Mouse (Mus musculus) CD4-positive, CD25-positive, alpha-beta regulatory T cell, adult 4 months (primary cell): ENCODE results near the gene Slc6a18. TPM values are rescaled to one million over a fixed set of nuclear protein-coding genes. Genes with fewer than 3 reads are reported as not detected.

Source experiments
- ATAC-seq: one replicate; pipeline ENCODE4 v1.8.0; 2017
- polyA plus RNA-seq, 2 experiments: library from polyadenylated mRNA; unstranded; fragments of 100-300 nt; shearing (Covaris generic); gene quantifications; one replicate each; pipeline ENCODE4 v1.2.1; 2017

Gene Slc6a18
- not detected for polyA plus RNA-seq

DNA sequence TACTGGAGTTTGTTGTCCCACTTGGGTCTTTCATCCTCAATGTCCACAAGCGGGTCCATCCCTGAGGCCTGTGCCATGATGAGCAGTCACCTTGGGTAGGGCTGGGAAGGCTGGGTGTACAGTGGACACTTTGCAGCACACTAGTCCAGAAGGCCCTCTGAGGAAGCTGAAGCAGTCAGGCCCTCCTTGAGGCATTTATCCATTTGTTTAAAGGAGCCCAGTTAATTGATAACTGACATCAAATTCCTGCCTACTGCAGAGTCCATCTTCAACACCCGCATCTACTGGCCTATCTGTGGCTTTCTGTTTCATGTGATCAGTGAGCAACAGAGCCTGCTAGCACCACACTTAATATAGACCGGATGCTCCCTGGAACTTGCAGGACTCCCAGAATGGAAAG, at the start of gene Slc6a18:
Slc6a18 (minus strand) TSS at position 171 of the 400 bp plus-strand sequence.
- ATAC-seq, result no peak

- peak; percentile 98 for ATAC-seq
Observed at GRCm38 (mm10) chr13:73725315-73725714, 47.5 kb upstream of the Slc6a18 start.

DNA sequence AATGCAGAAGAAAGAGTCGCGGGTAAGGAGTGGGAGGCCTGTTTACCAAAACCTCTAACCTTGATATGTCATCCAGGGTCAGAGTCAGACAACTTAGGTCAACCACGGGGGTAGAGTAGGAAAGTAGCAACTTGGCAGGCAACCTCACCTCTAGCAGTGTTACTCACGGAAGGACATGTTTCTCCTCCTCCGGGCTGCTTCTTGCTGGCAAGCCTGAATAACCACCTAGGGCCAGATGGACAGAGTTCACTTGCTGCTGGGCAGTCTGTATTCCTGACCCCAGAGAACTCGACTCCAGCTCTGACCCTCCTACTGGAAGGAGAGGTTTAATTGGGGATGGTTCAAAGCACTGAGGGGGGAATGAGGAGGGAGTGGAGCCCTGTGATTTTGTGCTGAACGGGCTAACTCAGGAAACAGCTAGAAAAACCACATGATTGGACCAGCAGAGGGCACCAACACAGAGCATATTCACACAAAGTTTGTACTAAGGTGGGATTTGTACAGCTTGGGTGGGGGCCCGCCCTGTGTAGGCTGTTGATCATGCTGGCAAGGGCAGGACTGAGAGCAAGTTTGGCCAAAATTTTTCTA, 45.4 kb upstream of the Slc6a18 start:
- ATAC-seq, result no peak

- no peak for ATAC-seq
Observed at GRCm38 (mm10) chr13:73720241-73720640, 42.4 kb upstream of the Slc6a18 start.

DNA sequence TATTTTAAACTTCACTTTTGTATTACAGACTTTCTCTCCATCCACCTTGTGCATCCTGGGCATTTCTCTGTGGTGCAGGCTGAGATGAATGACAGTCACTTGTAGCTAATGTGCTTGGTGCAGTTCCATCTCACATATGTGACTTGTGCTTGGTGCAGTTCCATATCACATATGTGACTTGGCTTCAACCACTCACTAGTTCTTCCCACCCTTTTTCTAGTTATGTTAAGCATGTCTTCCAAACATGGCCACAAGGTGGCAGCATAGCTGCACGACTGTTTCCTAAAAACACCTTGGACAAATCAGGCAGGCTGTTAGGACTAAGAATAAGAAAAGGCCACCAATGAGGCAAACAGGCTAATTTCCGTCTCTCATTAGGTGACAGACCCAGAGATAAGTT, 40.4 kb upstream of the Slc6a18 start:
- ATAC-seq, result peak; percentile 88

- peak; percentile 70 for ATAC-seq
Observed at GRCm38 (mm10) chr13:73714020-73714419, 36.2 kb upstream of the Slc6a18 start.

GRCm38 (mm10) chr13:73713204-73713603, 35.4 kb upstream of the Slc6a18 start:
- no peak for ATAC-seq

- no peak for ATAC-seq
Observed at GRCm38 (mm10) chr13:73712228-73712627, 34.4 kb upstream of the Slc6a18 start.

GRCm38 (mm10) chr13:73711803-73712202, 34.0 kb upstream of the Slc6a18 start:
- ATAC-seq, result no peak

- ATAC-seq, result no peak
Observed at GRCm38 (mm10) chr13:73711221-73711620, 33.4 kb upstream of the Slc6a18 start.

- ATAC-seq, result peak; percentile 30
Observed at GRCm38 (mm10) chr13:73709491-73709890, 31.7 kb upstream of the Slc6a18 start.

DNA sequence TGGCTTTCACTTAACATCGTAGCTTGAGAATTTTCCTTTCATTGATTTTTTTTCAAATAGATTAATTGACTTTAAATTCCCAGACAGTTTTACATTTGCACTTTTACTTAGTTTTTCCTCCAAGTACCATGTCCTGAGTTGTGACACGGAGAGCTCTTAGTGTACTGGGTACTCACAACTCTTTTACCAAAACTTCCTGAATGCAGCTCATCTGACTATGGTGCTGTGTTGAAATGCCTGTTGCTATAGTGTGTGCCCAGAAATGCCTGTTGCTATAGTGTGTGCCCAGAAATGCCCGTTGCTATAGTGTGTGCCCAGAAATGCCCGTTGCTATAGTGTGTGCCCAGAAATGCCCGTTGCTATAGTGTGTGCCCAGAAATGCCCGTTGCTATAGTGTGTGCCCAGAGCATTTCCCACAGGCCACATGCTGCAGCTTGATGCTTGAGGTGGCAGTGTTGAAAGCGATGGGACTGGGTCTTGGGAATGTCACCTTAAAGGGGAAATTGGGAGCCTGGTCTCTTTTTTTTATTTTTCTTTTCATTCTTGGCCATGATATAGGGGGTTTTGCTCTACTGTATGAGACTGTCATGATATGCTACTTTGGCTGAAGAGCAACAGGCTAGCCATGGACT, 27.0 kb upstream of the Slc6a18 start, which contains the start of gene Slc6a19:
Slc6a19 (minus strand) TSS at position 172 of the 632 bp plus-strand sequence.
- no peak for ATAC-seq

DNA sequence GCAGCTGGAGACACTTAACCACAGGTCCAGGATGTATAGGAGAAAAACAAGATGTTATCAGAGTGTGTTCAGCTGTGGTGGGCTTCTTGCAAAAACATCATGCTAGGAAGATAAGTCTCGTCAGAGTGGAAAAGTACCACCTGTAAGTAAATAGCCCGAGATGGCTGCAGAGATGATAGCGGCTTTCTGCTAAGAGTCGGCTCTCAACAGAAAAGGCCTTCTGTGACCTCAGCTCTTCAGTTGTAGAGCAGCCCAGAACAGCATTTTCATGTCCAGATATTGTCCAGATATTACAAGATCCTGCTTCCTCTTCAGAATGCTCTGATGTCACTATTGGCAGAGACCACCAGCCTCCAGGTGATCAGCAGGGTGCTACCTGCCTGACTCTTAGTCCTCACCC, 25.7 kb upstream of the Slc6a18 start:
- ATAC-seq, result peak; percentile 14

GRCm38 (mm10) chr13:73702776-73703175, 25.0 kb upstream of the Slc6a18 start:
- ATAC-seq, result peak; percentile 96

- no peak for ATAC-seq
Observed at GRCm38 (mm10) chr13:73701161-73701883, 23.5 kb upstream of the Slc6a18 start.

GRCm38 (mm10) chr13:73700554-73700953, 22.7 kb upstream of the Slc6a18 start:
- no peak for ATAC-seq

DNA sequence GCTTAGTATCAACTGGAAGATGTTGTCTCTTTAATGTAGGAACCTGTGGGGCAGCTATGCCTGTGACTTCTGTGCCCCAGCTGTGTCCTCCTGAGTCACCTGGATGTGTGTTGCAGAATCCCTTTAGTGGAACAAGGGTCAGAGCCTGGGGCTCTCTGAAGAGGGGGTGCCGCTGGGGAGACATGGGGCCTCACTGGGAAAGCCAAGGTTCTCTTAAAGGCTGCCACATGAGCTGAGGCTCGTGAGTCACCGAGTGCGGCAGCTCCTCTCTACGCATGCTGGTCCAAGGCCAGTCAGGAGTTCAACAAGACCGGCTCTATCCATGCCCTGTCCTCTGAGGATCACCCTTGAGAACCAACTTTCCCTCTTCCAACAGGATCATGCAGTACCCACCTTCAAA, 21.9 kb upstream of the Slc6a18 start:
- no peak for ATAC-seq

- no peak for ATAC-seq
Observed at GRCm38 (mm10) chr13:73696529-73696928, 18.7 kb upstream of the Slc6a18 start.

DNA sequence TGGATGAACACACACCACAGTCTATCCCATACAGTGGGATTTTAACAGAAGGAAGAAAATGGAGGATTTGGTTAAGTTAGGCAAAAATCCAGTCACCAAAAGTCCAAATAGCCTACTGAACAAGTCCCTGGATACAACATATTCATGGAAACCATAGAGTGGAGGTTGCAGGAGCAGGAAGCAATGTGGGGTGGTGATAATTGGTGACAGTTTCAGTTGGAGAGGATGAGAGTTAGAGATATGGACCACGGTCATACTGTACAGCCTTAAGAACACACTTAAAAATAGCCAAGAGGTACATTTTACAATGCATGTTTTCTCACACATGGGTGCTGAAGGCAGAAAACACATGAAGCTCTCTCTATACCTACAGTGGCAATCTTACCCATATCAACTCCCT, 17.1 kb upstream of the Slc6a18 start:
- no peak for ATAC-seq

GRCm38 (mm10) chr13:73693333-73693732, 15.5 kb upstream of the Slc6a18 start:
- ATAC-seq, result no peak

GRCm38 (mm10) chr13:73692249-73692868, 14.5 kb upstream of the Slc6a18 start:
- peak; percentile 71 for ATAC-seq

DNA sequence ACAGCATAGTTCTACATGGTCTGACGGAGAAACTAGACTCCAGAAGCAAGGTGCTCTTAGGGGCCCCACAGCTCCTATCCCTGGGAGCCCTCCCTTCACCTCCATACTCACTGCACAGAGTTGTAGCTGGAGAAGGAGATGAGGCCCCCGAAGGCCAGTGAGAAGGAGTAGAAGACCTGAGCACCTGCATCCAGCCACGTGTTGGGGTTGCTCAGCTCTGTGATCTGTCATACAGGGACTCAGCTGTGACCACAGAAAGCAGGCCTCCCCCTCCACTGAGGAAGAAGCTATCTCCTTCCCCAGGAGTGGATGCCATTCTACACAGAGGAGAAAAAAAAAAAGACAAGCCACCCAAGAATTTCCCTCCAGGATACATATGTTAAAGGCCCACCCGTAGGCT, 11.1 kb upstream of the Slc6a18 start:
- ATAC-seq, result no peak

DNA sequence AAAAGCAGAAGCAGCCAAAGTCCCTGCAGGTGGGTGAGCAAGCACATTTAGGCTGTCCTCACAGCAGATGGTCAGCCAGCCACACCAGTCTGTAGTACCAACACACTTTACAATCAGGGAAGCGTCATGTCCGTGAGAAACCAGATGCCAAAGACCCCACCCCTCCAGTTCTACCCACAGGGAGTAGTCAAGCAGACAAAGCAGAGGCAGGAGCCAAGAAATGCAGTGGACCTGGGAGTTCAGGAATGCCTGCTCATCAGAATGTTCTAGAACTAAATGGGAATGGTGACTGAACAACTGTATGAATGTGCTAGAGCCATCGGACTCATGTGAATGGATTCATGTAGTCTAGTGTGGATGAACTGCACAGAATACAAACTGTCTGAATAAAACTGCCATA, 9.8 kb upstream of the Slc6a18 start:
- no peak for ATAC-seq
